Mouse (Mus musculus) intestine, embryonic 16.5 days (tissue): Measurements from ENCODE around the gene Os9. TPM values are rescaled to one million over a fixed set of nuclear protein-coding genes. Genes with fewer than 3 reads are reported as not detected.
A peak's percentile ranks its signal among the peaks of the same experiment; 100 is the strongest.
"Not testable (repeated sequence)": the region's sequence is repeated elsewhere in the genome, so short reads cannot be mapped to it uniquely, and the experiment has no call there.

ENCODE experiments used
- ATAC-seq: fragments of 200-750 bp; cut with Nextera tagmentation; 2 replicates; pipeline ENCODE4 v1.8.0; 2017; ENCODE audit warnings: moderate TSS enrichment, moderate library complexity
- H3K27ac ChIP-seq: fragments of 300-500 bp; sonication (generic); 2 replicates; pipeline ENCODE4 v1.5.1; 2014; ENCODE audit warnings: mild to moderate bottlenecking, low read length
- H3K27me3 ChIP-seq: fragments of 300-500 bp; sonication (generic); replicated peaks from 2 replicates; pipeline ENCODE4 v1.6.1; 2014; ENCODE audit warnings: low read length, control low read depth, mixed read lengths; ENCODE audit not compliant: control insufficient read depth, insufficient read depth
- H3K36me3 ChIP-seq: fragments of 300-500 bp; sonication (generic); 2 replicates; pipeline ENCODE4 v1.6.1; 2014; ENCODE audit warnings: low read length, control low read depth; ENCODE audit not compliant: control insufficient read depth, insufficient read depth
- H3K4me1 ChIP-seq: fragments of 300-500 bp; sonication (generic); 2 replicates; pipeline ENCODE4 v1.6.1; 2014; ENCODE audit warnings: low read length, control low read depth, mixed read lengths; ENCODE audit not compliant: control insufficient read depth, insufficient read depth
- H3K4me2 ChIP-seq: fragments of 300-500 bp; sonication (generic); 2 replicates; pipeline ENCODE4 v1.6.1; 2014; ENCODE audit warnings: low read depth, low read length, control low read depth
- H3K4me3 ChIP-seq: fragments of 300-500 bp; sonication (generic); 2 replicates; pipeline ENCODE4 v1.5.1; 2014; ENCODE audit warnings: mild to moderate bottlenecking, low read length
- H3K9ac ChIP-seq: fragments of 300-500 bp; sonication (generic); 2 replicates; pipeline ENCODE4 v1.6.1; 2014; ENCODE audit warnings: low read depth, low read length
- H3K9me3 ChIP-seq: fragments of 300-500 bp; sonication (generic); 2 replicates; pipeline ENCODE4 v1.6.1; 2016; ENCODE audit warnings: low read length, control low read depth; ENCODE audit not compliant: control insufficient read depth
- WGBS: fragments of 180-500 bp; shearing (Covaris S2); extraction: QIAGEN DNeasy Blood & Tissue Kit; methylation state at CpG from one replicate; pipeline ENCODE4 v1.1.7; 2014; 5-methylcytosine and 5-hydroxymethylcytosine counted together
- polyA plus RNA-seq: library from polyadenylated mRNA; unstranded; fragments of >200 nt; fragmentation: Nextera tagmentation; extraction: Ambion mirVana; gene quantifications from 2 replicates; pipeline ENCODE4 v1.2.1, GENCODE M21; 2015

The Os9 gene
- polyA plus RNA-seq, 1 experiment from 2014 or later, result 110 TPM

DNA sequence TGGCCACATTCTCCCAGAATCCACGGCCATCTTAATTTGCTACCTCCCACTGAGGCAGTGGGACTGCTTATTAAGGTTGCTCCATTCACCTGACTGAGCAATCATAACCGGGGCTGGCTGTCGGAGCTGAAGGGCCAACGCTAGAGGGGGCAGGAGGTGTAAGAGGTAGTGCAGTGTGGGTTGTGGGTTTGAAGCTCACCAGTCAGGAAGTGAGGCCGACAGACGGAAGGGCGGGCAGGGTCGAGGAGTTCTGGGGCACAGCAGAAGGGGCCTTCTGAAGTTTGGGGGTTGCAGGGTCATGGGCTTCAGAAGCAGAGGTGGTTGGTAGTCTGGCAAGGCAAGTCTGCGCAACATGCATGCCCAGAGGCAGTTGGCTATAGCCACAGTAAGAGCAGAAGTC is 45.9 kb downstream of the Os9 start, which contains the start of gene Agap2:
Agap2 (plus strand) TSS at position 205 of the 400 bp plus-strand sequence.
- 59% methylated on average over 9 of the region's 9 CpGs for WGBS
- peaks cover 27% of the 10 kb centered on the region for H3K4me1 ChIP-seq
- no peak within 1 kb of the TSS for H3K27ac ChIP-seq
- no peak for ATAC-seq
- no peak within 1 kb of the TSS for H3K4me3 ChIP-seq
- H3K36me3 ChIP-seq, result no peaks in the 10 kb centered on the region
- H3K4me2 ChIP-seq, result no peak within 1 kb of the TSS
- H3K9me3 ChIP-seq, result no peaks in the 10 kb centered on the region
- peaks cover 34% of the 10 kb centered on the region for H3K27me3 ChIP-seq
- H3K9ac ChIP-seq, result no peak within 1 kb of the TSS

DNA sequence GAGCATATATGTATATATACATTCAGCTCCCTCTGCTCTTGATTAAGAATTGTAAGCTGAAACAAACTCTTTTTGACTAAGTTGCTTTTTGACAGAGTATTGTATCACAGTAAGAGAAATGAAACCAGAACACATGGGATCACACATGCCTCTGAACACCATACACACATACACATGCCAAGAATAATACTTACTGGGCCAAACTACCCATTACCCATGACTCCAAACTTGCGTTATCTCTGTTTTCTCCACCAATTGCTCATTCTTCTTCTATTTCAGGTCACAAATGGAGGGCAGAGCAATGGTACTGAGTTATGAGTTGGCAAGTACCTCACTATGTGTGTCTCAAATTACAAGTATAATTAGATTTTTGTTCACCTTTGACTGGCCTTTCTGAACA is 47.0 kb downstream of the Os9 start:
- ATAC-seq, result no peak
- Histone ChIP-seq H3K36me3 (no peaks in the 10 kb centered on the region), H3K4me3 (no peak overlapping the region), H3K4me1 (peaks cover 21% of the 10 kb centered on the region), H3K27me3 (peaks cover 23% of the 10 kb centered on the region), H3K4me2 (no peak overlapping the region), H3K9me3 (no peaks in the 10 kb centered on the region), H3K27ac (no peak overlapping the region), H3K9ac (no peak overlapping the region)
- 91% methylated on average over 1 of the region's 1 CpGs for WGBS

DNA sequence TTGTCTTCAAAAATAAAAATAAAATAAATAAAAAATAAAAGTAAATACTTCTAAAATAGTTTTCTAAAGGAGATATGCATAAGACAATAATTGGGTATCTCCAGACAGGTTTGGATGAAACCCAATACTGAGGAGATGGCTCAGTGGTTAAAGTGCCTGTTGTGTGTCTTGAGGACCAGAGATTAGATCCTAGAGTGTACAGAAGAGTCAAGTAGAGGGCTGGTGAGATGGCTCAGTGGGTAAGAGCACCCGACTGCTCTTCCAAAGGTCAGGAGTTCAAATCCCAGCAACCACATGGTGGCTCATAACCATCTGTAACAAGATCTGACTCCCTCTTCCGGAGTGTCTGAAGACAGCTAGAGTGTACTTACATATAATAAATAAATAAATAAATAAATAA is 48.0 kb downstream of the Os9 start:
- not testable (repeated sequence) for H3K27ac ChIP-seq, H3K4me3 ChIP-seq, H3K4me2 ChIP-seq, ATAC-seq, H3K9me3 ChIP-seq, H3K36me3 ChIP-seq, H3K9ac ChIP-seq
- peaks cover 14% of the 10 kb centered on the region for H3K27me3 ChIP-seq
- WGBS, result 65% methylated on average over 2 of the region's 2 CpGs
- peaks cover 17% of the 10 kb centered on the region for H3K4me1 ChIP-seq

DNA sequence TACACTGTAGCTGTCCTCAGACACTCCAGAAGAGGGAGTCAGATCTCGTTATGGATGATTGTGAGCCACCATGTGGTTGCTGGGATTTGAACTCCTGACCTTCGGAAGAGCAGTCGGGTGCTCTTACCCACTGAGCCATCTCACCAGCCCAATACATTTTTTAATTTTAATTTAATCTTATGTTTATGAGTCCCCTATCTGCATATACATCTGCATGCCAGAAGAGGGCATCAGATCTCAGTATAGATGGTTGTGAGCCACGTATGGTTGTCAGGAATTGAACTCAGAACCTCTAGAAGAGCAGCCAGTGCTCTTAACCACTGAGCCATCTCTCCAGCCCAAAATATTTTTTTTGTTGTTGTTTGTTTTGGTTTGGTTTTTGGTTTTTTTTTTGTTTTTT is 48.7 kb downstream of the Os9 start:
- H3K27ac ChIP-seq, H3K4me2 ChIP-seq, H3K36me3 ChIP-seq, H3K9ac ChIP-seq, H3K4me3 ChIP-seq, ATAC-seq, H3K27me3 ChIP-seq, H3K9me3 ChIP-seq: not testable (repeated sequence)
- H3K4me1 ChIP-seq, result peaks cover 16% of the 10 kb centered on the region
- WGBS, result 81% methylated on average over 4 of the region's 4 CpGs

DNA sequence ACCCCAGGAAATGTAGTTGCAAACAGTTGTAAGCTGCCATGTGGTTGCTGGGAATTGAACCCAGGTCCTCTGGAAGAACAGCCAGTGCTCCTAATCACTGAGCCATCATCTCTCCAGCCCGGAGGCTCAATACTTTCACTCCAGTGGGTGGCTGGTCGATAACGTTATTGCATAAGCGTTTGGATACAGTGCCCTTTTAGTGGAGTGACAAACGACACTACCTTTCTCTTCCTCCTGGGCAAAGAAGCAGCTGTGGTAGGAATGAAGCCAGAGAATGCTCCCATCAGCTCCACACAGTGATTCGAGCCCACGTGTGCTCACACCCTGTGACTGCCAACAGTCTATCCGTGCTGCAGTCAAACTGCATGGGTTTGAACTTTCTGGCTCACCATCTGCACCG is 49.7 kb downstream of the Os9 start:
- H3K27ac ChIP-seq, result no peak overlapping the region
- peak overlapping the region; percentile 69 for H3K4me3 ChIP-seq
- peaks cover 23% of the 10 kb centered on the region for H3K4me1 ChIP-seq
- H3K9me3 ChIP-seq, result no peaks in the 10 kb centered on the region
- WGBS, result 64% methylated on average over 9 of the region's 9 CpGs
- H3K9ac ChIP-seq, result peak overlapping the region; percentile 80; the same call in 1 of the 2 replicates
- peaks cover 7% of the 10 kb centered on the region; the same call in 1 of the 2 replicates for H3K27me3 ChIP-seq
- no peak for ATAC-seq
- peaks cover 16% of the 10 kb centered on the region for H3K36me3 ChIP-seq
- peak overlapping the region; percentile 94 for H3K4me2 ChIP-seq

DNA sequence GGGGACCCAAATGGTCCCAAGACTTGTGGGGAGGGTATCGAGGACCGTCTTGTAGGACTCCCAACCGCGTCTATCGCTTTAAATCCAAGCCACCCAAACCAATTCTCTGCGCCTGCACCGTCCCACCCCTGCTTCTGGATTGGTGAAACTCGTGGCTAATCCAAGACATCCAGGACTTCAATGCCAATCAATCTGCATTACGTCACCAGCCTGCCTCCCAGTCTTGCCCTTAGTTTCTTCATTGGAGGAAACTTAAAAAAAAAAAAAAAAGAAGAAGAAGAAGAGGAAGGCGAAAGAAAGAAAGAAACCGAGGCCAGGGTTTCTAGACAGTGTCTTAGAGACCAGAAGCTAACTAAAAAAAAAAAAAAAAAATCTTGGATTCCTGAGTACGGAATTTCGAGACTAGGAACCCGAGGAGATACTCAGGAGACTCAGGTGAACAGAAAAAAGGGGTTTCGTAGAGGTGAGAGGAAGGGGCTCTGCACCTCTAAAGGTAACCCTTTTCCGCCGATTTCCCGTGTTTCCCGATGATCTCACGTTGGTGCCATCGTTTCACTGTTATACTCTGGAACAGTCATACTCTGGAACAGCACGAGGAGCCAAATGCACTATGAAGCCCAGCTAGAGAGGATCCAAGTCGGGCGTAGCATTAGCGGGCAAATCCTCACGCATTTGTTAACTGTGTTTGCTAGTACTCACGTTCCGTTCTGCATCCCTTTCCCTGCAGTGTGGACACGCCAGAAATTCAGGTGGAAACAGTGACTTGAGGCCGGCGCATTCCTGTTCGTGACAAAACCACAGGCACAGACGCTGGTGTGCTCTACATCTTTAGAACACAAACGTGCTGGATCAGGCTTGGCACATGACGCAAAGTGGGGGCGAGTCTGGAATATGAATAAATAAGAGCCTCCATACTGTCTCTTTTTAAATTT is 50.5 kb downstream of the Os9 start, which contains the start of gene Tspan31:
Tspan31 (minus strand) TSS at position 75 of the 932 bp plus-strand sequence.
- Histone ChIP-seq H3K27me3 (peaks cover 4% of the 10 kb centered on the region; the same call in 1 of the 2 replicates), H3K4me2 (peak within 1 kb of the TSS; percentile 94), H3K4me3 (peak within 1 kb of the TSS; percentile 69), H3K36me3 (peaks cover 21% of the 10 kb centered on the region), H3K9me3 (no peaks in the 10 kb centered on the region), H3K4me1 (peaks cover 23% of the 10 kb centered on the region), H3K27ac (peak within 1 kb of the TSS; percentile 86), H3K9ac (peak within 1 kb of the TSS; percentile 84)
- peak; percentile 86 for ATAC-seq
- 1% methylated on average over 36 of the region's 36 CpGs for WGBS

DNA sequence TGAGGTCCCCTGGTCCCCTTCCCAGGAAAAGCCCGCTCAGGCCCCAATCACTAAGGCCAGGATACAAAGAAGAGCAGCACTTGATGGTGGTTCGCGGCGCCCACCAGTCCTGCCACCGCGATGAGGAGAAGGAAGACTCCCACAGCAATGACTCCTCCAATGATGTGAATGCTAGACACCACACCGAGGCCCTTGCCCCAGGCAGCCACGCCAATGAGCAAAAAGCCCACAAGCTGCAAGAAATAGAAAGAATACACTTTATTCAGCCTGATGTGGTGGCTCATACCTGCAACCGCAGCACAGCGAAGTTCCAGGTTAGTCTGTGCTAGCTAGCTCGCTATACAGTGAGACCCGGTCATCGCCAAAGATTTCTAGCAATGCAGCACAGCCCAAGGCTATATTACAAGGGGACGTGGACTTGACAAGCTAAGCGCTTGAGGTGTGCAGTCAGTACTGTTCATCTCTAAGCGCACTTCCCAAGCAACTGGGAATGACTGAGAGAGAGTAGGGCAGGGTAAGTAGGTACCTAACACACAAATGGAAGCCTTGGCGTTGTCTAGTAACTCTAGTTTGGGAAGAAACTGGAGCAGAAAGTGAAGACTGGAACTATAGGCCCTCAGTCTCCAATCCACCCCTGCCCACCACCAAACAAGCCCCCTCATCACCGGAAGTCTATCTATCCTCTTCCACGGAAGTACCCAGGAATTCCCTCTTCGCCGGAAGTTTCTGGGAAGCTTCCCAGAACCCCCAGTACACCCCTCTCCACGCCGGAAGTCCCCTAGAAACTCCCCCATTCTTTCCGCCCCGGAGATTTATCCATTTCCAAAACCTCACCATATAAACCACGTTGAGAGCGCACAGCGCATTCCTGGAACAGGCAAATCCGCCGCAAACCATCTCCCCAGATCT is 51.4 kb downstream of the Os9 start:
- WGBS, result 6% methylated on average over 30 of the region's 30 CpGs
- Histone ChIP-seq H3K4me3 (peak overlapping the region; percentile 69), H3K27ac (peak overlapping the region; percentile 86), H3K9me3 (no peaks in the 10 kb centered on the region), H3K4me1 (peaks cover 32% of the 10 kb centered on the region), H3K27me3 (no peaks in the 10 kb centered on the region), H3K9ac (peak overlapping the region; percentile 84), H3K4me2 (peak overlapping the region; percentile 94), H3K36me3 (peaks cover 21% of the 10 kb centered on the region)
- ATAC-seq, result peak; percentile 34

DNA sequence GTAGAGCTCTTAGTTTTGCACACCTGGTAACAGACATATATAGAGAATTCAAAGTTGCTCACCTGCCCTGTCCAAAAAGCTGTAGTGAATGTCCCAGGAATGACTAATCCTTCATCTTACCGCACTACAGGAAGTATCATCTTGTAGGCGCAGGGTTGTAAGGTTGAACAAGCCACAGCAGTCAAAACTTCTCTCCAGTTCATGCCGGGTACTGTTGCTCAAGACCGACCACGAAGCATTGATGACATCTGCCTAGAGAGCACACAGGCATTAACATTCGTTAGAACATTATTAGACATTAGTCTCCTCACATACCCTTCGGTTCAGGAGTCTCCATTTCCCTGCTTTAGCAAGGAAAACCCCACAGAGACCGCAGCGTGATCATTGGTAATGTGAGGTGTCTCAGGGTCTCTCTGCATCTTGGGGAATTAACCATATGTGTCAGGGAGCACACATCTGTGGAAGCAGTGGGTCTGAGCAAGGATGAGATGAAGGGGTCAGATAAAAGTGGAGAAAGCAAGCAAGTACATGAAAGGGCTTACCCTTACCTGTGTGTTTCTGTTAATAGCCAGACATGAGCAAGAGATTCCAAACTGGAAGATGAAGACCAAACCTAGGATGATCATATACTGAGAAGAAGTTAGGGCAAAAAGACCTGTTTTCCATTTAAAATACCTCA is 52.4 kb downstream of the Os9 start:
- peak overlapping the region; percentile 69 for H3K4me3 ChIP-seq
- H3K4me2 ChIP-seq, result peak overlapping the region; percentile 94
- no peak for ATAC-seq
- WGBS, result 70% methylated on average over 9 of the region's 9 CpGs
- peak overlapping the region; percentile 86 for H3K27ac ChIP-seq
- no peaks in the 10 kb centered on the region for H3K27me3 ChIP-seq
- H3K9ac ChIP-seq, result no peak overlapping the region
- peaks cover 33% of the 10 kb centered on the region for H3K4me1 ChIP-seq
- H3K36me3 ChIP-seq, result peaks cover 21% of the 10 kb centered on the region
- no peaks in the 10 kb centered on the region for H3K9me3 ChIP-seq
